Mouse (Mus musculus) testis, adult 2 months (tissue): ENCODE measurements around the gene Cmtm4.

Source experiments
- CTCF ChIP-seq: fragments of 200-500 bp; IDR thresholded peaks from 2 replicates; pipeline ENCODE4 v1.5.1; 2012; ENCODE audit warnings: low read depth, mild to moderate bottlenecking, inconsistent platforms, low read length, moderate library complexity; ENCODE audit not compliant: control insufficient read depth, insufficient read depth, insufficient replicate concordance
- POLR2A ChIP-seq: fragments of 200-500 bp; IDR thresholded peaks from 2 replicates; pipeline ENCODE4 v1.6.1; 2012; ENCODE audit warnings: low read depth, mild to moderate bottlenecking, inconsistent platforms, low read length, moderate library complexity; ENCODE audit not compliant: control insufficient read depth

DNA sequence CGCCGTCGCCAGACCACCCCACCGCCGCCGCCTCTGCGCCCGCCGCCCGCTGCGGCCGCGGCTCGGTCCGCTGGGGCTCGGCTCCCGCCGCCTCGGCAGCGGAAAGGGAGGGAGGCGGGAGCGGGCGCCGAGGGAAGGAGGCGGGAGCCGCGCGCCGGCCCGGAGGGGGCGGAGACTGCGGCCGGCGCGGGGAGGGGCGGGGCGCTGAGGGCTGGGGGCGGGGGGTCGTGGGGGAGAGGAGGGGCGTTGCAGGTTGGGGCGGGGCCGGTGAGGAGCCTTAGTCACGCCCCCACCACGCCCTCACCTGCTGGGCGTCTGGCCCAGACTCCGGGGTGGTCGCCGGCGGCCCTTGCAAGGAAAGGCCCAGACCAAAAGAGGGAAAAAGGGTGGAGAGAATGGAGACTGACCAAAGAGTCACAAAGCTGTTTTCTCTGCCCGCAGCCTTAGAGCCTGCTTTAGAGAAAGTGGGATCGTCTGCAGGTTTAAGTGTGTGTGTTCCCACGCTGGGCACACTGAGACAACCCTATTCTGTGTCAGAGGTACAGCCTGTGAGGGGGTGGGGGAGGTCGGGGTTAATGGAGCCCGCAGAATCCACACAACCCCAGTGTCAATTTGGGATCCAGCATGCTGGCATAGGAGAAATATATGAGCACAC is at the start of gene Cmtm4:
- TF ChIP-seq CTCF, result no peak
- TF ChIP-seq POLR2A, result no peak
